Mouse (Mus musculus) heart, adult 2 months (tissue): Measurements from ENCODE around the gene 1700024P04Rik. TPM values are rescaled to one million over a fixed set of nuclear protein-coding genes. Genes with fewer than 3 reads are reported as not detected.

Source experiments
- DNase-seq, 2 experiments: peaks; one replicate each; pipeline ENCODE4 v3.0.0; 2021
- H3K27ac ChIP-seq: fragments of 200-600 bp; 2 replicates; pipeline ENCODE4 v1.8.1; 2022
- H3K27me3 ChIP-seq: fragments of 200-500 bp; 2 replicates; pipeline ENCODE4 v1.6.1; 2012; ENCODE audit warnings: mild to moderate bottlenecking, low read length, inconsistent platforms, mixed read lengths; ENCODE audit not compliant: control insufficient read depth, insufficient read depth
- H3K36me3 ChIP-seq: fragments of 200-500 bp; 2 replicates; pipeline ENCODE4 v1.6.1; 2012; ENCODE audit warnings: low read length, inconsistent platforms; ENCODE audit not compliant: control insufficient read depth, insufficient read depth
- H3K4me1 ChIP-seq: fragments of 200-500 bp; 2 replicates; pipeline ENCODE4 v1.6.1; 2011; ENCODE audit warnings: low read length; ENCODE audit not compliant: control insufficient read depth, insufficient read depth
- H3K4me3 ChIP-seq: fragments of 200-600 bp; 2 replicates; pipeline ENCODE4 v1.8.1; 2022
- H3K79me2 ChIP-seq: fragments of 200-500 bp; replicated peaks from 2 replicates; pipeline ENCODE4 v1.6.1; 2012; ENCODE audit warnings: mild to moderate bottlenecking, inconsistent platforms, low read length, moderate library complexity, mixed read lengths; ENCODE audit not compliant: control insufficient read depth, insufficient read depth
- H3K9ac ChIP-seq: fragments of 200-500 bp; 2 replicates; pipeline ENCODE4 v1.6.1; 2012; ENCODE audit warnings: low read depth, mild to moderate bottlenecking, control low read depth, inconsistent platforms, low read length, mixed read lengths
- CTCF ChIP-seq: fragments of 200-600 bp; IDR thresholded peaks from 2 replicates; pipeline ENCODE4 v1.8.1; 2022; ENCODE audit warnings: antibody characterized with exemption, mild to moderate bottlenecking, moderate library complexity
- EP300 ChIP-seq: fragments of 200-500 bp; IDR thresholded peaks from 2 replicates; pipeline ENCODE4 v1.6.1; 2011; ENCODE audit warnings: low read depth, low read length, control low read depth; ENCODE audit not compliant: insufficient read depth
- POLR2A ChIP-seq: fragments of 200-500 bp; IDR thresholded peaks from 2 replicates; pipeline ENCODE4 v1.6.1; 2011; ENCODE audit warnings: mild to moderate bottlenecking, low read depth, low read length, control low read depth; ENCODE audit not compliant: insufficient read depth
- WGBS: fragments of 180-500 bp; shearing (Covaris S2); methylation state at CpG from one replicate; pipeline ENCODE4 v1.1.7; 2018; 5-methylcytosine and 5-hydroxymethylcytosine counted together
- intact Hi-C: fragments of 180-260 bp; cut with DNase I; formaldehyde crosslinking; loops from one replicate; pipeline ENCODE4 v1.15.1; 2025
- polyA plus RNA-seq: library from polyadenylated mRNA; depleted of rRNA; stranded (reverse); fragments of >200 nt; gene quantifications from 2 replicates; pipeline ENCODE4 v1.2.3, GENCODE M21; 2012
- total RNA-seq, 2 experiments: library from RNA; stranded (reverse); gene quantifications; 2 replicates each; pipeline ENCODE4 v1.2.3; 2021

The 1700024P04Rik gene
- total and polyA plus RNA-seq, 3 experiments = not detected

- Histone ChIP-seq H3K27ac (no peak overlapping the region), H3K27me3 (no peaks in the 10 kb centered on the region), H3K4me3 (no peak overlapping the region), H3K4me1 (no peaks in the 10 kb centered on the region), H3K36me3 (peaks cover 3% of the 10 kb centered on the region; the same call in 1 of the 2 replicates), H3K9ac (no peak overlapping the region), H3K79me2 (no peaks in the 10 kb centered on the region)
- DNase-seq = no peak
- TF ChIP-seq CTCF (no peak), POLR2A (no peak), EP300 (no peak)
- intact Hi-C loops = no loop called here
- WGBS = 90% methylated on average over 6 of the region's 6 CpGs
These were observed 36.8 kb upstream of the 1700024P04Rik start for GRCm38 (mm10) chr13:99021181-99021580.

GRCm38 (mm10) chr13:99019831-99020669 is 35.7 kb upstream of the 1700024P04Rik start:
- WGBS = 56% methylated on average over 11 of the region's 11 CpGs
- intact Hi-C loops = no loop called here

GRCm38 (mm10) chr13:99018526-99019201 is 34.3 kb upstream of the 1700024P04Rik start:
- H3K79me2 ChIP-seq = no peaks in the 10 kb centered on the region
- H3K4me1 ChIP-seq = no peaks in the 10 kb centered on the region
- H3K36me3 ChIP-seq = peaks cover 3% of the 10 kb centered on the region; the same call in 1 of the 2 replicates
- WGBS = 69% methylated on average over 15 of the region's 15 CpGs
- peak; percentile 51 to 65 for DNase-seq
- intact Hi-C loops = no loop called here
- H3K9ac ChIP-seq = no peak overlapping the region
- H3K27me3 ChIP-seq = no peaks in the 10 kb centered on the region
- H3K27ac ChIP-seq = no peak overlapping the region
- H3K4me3 ChIP-seq = no peak overlapping the region
- no peak for TF ChIP-seq CTCF
- TF ChIP-seq POLR2A = 0 out of 2 replicates have a peak, but pooled peaks have one; percentile 12
- TF ChIP-seq EP300 = 0 out of 2 replicates have a peak, but pooled peaks have one; percentile 14

More at GRCm38 (mm10) chr13:99019831-99020669, 35.7 kb upstream of the 1700024P04Rik start:
- no peaks in the 10 kb centered on the region for H3K79me2 ChIP-seq
- H3K27ac ChIP-seq = no peak overlapping the region
- no peaks in the 10 kb centered on the region for H3K4me1 ChIP-seq
- peaks cover 3% of the 10 kb centered on the region; the same call in 1 of the 2 replicates for H3K36me3 ChIP-seq
- no peak for TF ChIP-seq EP300
- no peak for TF ChIP-seq POLR2A
- TF ChIP-seq CTCF = no peak
- DNase-seq = no peak
- no peaks in the 10 kb centered on the region for H3K27me3 ChIP-seq
- H3K4me3 ChIP-seq = no peak overlapping the region
- H3K9ac ChIP-seq = no peak overlapping the region

- no peaks in the 10 kb centered on the region for H3K4me1 ChIP-seq
- no peak for DNase-seq
- H3K79me2 ChIP-seq = no peaks in the 10 kb centered on the region
- peaks cover 3% of the 10 kb centered on the region; the same call in 1 of the 2 replicates for H3K36me3 ChIP-seq
- no peak for TF ChIP-seq EP300
- TF ChIP-seq POLR2A = no peak
- TF ChIP-seq CTCF = no peak
- intact Hi-C loops = no loop called here
- H3K9ac ChIP-seq = no peak overlapping the region
- H3K4me3 ChIP-seq = no peak overlapping the region
- WGBS = 83% methylated on average over 4 of the region's 4 CpGs
- no peak overlapping the region for H3K27ac ChIP-seq
- no peaks in the 10 kb centered on the region for H3K27me3 ChIP-seq
These were observed 32.3 kb upstream of the 1700024P04Rik start for GRCm38 (mm10) chr13:99016696-99017095.

GRCm38 (mm10) chr13:99012891-99013290 is 28.5 kb upstream of the 1700024P04Rik start:
- TF ChIP-seq CTCF (no peak), EP300 (no peak), POLR2A (no peak)
- no peak overlapping the region for H3K4me3 ChIP-seq
- H3K27me3 ChIP-seq = no peaks in the 10 kb centered on the region
- no peak for DNase-seq
- H3K36me3 ChIP-seq = no peaks in the 10 kb centered on the region
- intact Hi-C loops = no loop called here
- H3K79me2 ChIP-seq = no peaks in the 10 kb centered on the region
- H3K9ac ChIP-seq = no peak overlapping the region
- WGBS = 87% methylated on average over 5 of the region's 5 CpGs
- H3K27ac ChIP-seq = no peak overlapping the region
- H3K4me1 ChIP-seq = no peaks in the 10 kb centered on the region

GRCm38 (mm10) chr13:99008013-99008412 is 23.6 kb upstream of the 1700024P04Rik start:
- Histone ChIP-seq H3K4me1 (no peaks in the 10 kb centered on the region), H3K4me3 (no peak overlapping the region), H3K79me2 (no peaks in the 10 kb centered on the region), H3K36me3 (no peaks in the 10 kb centered on the region), H3K9ac (no peak overlapping the region), H3K27me3 (no peaks in the 10 kb centered on the region), H3K27ac (no peak overlapping the region)
- DNase-seq = no peak
- TF ChIP-seq EP300 (no peak), CTCF (no peak), POLR2A (no peak)
- intact Hi-C loops = no loop called here
- WGBS = 64% methylated on average over 5 of the region's 5 CpGs
